Mouse (Mus musculus) G1E (cell line): ENCODE results near the gene Lrguk. TPM values are rescaled to one million over a fixed set of nuclear protein-coding genes. Genes with fewer than 3 reads are reported as not detected.

Experiments
- ATAC-seq: 2 replicates; pipeline ENCODE4 v1.8.0; 2016; ENCODE audit warnings: mild to moderate bottlenecking; ENCODE audit not compliant: insufficient number of reproducible peaks, poor library complexity, low FRiP score, severe bottlenecking; ENCODE audit errors: extremely low read depth
- DNase-seq: peaks from one replicate; pipeline ENCODE4 v3.0.0; 2012; ENCODE audit warnings: low spot score
- H3K27me3 ChIP-seq: 2 replicates; pipeline ENCODE4 v1.6.1; 2012; ENCODE audit warnings: mild to moderate bottlenecking, low read length, inconsistent platforms; ENCODE audit not compliant: insufficient read depth
- H3K36me3 ChIP-seq: replicated peaks from 2 replicates; pipeline ENCODE3; 2012; ENCODE audit warnings: mild to moderate bottlenecking, inconsistent platforms
- H3K4me1 ChIP-seq: 2 replicates; pipeline ENCODE4 v1.6.1; 2012; ENCODE audit warnings: low read depth, low read length, inconsistent platforms, mixed read lengths; ENCODE audit not compliant: insufficient read depth
- H3K4me3 ChIP-seq: 2 replicates; pipeline ENCODE4 v1.5.1; 2012; ENCODE audit warnings: low read depth, mild to moderate bottlenecking, inconsistent platforms, low read length, moderate library complexity, mixed read lengths
- H3K9me3 ChIP-seq: replicated peaks from 2 replicates; pipeline ENCODE4 v1.6.1; 2012; ENCODE audit warnings: inconsistent platforms
- CTCF ChIP-seq: IDR thresholded peaks from 2 replicates; pipeline ENCODE4 v1.5.1; 2012; ENCODE audit warnings: low read depth, low read length, inconsistent platforms, mixed read lengths
- GATA1 ChIP-seq: IDR thresholded peaks from 2 replicates; pipeline ENCODE4 v1.6.1; 2012; ENCODE audit warnings: borderline replicate concordance, low read length, inconsistent platforms, mixed read lengths
- GATA2 ChIP-seq: IDR thresholded peaks from 2 replicates; pipeline ENCODE4 v1.6.1; 2012; ENCODE audit warnings: low read depth, low read length, inconsistent platforms, borderline replicate concordance
- POLR2AphosphoS5 ChIP-seq: IDR thresholded peaks from 2 replicates; pipeline ENCODE4 v1.6.1; 2012; ENCODE audit warnings: low read depth, low read length, inconsistent platforms; ENCODE audit not compliant: insufficient replicate concordance
- TAL1 ChIP-seq: conservative IDR thresholded peaks from 2 replicates; pipeline ENCODE4 v1.6.1; 2012; ENCODE audit warnings: low read depth, low read length, inconsistent platforms, mixed read lengths
- polyA plus RNA-seq: library from polyadenylated mRNA; stranded (reverse); fragments of >175 nt; gene quantifications from 2 replicates; pipeline ENCODE4 v1.2.3, GENCODE M21; 2012
- total RNA-seq, 2 experiments: library from RNA; stranded (forward) in 1 of 2; stranded (reverse) in 1 of 2; fragments of 200-1000 nt in 1 of 2; fragments of >200 nt in 1 of 2; fragmentation: Nextera tagmentation in 1 of 2; gene quantifications; 2 replicates each; pipeline ENCODE4 v1.2.3; 2014 to 2017

The Lrguk gene
- total and polyA plus RNA-seq, 3 experiments, result 0.10 to 1.9 (median 1.1) TPM

DNA sequence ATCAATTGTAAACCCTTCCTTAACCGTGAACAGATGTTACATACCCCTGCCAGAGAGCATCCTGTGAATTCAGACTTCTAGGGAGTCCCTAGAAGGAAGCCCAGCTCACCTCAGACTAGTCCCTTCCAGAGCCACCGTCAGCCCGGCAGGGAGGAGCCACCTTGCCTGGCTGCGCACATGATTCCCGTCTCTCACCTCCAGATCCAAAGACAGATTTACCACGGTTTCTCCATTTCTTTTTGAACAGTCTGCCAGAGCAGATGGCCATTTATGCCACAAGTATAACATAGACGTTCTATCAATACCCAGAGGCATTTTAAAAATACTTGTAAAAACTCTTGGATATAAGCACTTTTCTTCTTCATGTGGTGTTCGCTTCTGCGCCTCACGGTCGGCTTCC lies 46.3 kb downstream of the Lrguk start:
- TF ChIP-seq GATA1 (no peak), GATA2 (no peak), CTCF (no peak), TAL1 (no peak), POLR2AphosphoS5 (no peak)
- ATAC-seq (no peak), DNase-seq (no peak)
- Histone ChIP-seq H3K9me3 (no peaks in the 10 kb centered on the region), H3K4me1 (peaks cover 5% of the 10 kb centered on the region), H3K27me3 (peaks cover 6% of the 10 kb centered on the region), H3K4me3 (no peak overlapping the region), H3K36me3 (no peaks in the 10 kb centered on the region)

DNA sequence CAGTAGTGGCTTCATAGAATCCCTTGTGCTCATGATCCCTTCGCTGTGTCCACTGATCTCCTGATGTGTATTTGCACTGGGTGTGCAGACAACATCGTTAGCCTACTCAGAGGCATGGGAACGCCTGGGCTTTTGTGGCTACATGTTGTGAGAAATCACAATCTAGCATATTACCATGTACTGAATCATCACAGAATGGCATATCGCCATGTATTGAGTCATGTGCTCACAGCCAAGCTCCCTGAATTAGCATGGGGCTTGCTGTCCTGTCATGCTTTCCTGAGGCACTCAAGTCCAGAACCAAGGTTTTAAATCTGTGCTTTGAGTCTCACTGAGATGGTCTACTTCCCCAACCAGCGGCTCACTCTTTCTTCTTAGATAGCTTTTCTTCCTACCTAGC lies 54.2 kb downstream of the Lrguk start:
- TF ChIP-seq CTCF (no peak), TAL1 (no peak), POLR2AphosphoS5 (no peak), GATA1 (no peak), GATA2 (no peak)
- no peaks in the 10 kb centered on the region for H3K36me3 ChIP-seq
- H3K4me1 ChIP-seq, result no peaks in the 10 kb centered on the region
- ATAC-seq (no peak), DNase-seq (no peak)
- peaks cover 16% of the 10 kb centered on the region for H3K27me3 ChIP-seq
- H3K9me3 ChIP-seq, result no peaks in the 10 kb centered on the region
- H3K4me3 ChIP-seq, result no peak overlapping the region

DNA sequence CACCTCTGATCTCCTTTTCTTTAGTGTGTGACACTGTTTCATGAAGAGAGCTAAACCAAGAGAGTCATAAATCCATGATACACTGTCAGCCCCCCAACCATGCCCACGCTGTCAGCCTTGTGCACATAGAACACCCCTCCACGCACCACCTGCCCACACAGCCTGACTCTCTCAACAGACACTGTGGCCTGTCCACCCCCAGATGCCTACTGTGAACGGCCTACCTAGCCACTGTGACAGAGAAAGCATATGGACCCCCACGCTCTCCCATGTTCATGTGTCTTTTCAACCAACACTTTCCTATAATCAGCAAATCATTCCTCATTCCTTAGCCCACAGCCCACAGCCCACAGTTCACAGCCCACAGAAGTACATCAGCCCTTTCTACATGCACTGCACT lies 58.5 kb downstream of the Lrguk start:
- Histone ChIP-seq H3K4me3 (no peak overlapping the region), H3K9me3 (no peaks in the 10 kb centered on the region), H3K4me1 (no peaks in the 10 kb centered on the region), H3K27me3 (peaks cover 11% of the 10 kb centered on the region), H3K36me3 (no peaks in the 10 kb centered on the region)
- ATAC-seq (no peak), DNase-seq (no peak)
- TF ChIP-seq POLR2AphosphoS5, result no peak
- no peak for TF ChIP-seq GATA2
- no peak for TF ChIP-seq CTCF

DNA sequence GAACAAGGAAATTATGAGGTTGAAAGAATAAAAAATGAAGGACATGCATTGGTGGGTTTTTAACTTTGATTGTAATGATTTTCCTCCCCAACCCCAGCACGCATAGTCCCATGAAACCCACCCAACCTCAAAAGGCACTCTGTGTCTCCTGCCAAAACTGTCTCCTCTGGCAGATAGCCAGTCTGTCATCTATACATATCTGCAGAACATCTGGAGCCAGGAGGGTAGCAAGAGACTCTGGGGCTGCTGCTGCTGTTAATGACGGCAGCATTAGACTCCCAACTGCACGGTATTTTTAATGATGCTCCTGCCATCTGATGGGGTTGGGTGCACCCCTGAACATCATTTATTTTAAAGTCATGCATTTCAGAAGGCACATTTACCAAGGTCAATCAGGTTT lies 59.7 kb downstream of the Lrguk start:
- TF ChIP-seq CTCF, result no peak
- no peak for TF ChIP-seq GATA2
- TF ChIP-seq POLR2AphosphoS5, result no peak
- TF ChIP-seq GATA1, result no peak
- no peak for TF ChIP-seq TAL1
- no peak for ATAC-seq
- H3K27me3 ChIP-seq, result peaks cover 15% of the 10 kb centered on the region
- DNase-seq, result no peak
- H3K36me3 ChIP-seq, result no peaks in the 10 kb centered on the region
- H3K4me1 ChIP-seq, result no peaks in the 10 kb centered on the region
- no peaks in the 10 kb centered on the region for H3K9me3 ChIP-seq
- no peak overlapping the region for H3K4me3 ChIP-seq

DNA sequence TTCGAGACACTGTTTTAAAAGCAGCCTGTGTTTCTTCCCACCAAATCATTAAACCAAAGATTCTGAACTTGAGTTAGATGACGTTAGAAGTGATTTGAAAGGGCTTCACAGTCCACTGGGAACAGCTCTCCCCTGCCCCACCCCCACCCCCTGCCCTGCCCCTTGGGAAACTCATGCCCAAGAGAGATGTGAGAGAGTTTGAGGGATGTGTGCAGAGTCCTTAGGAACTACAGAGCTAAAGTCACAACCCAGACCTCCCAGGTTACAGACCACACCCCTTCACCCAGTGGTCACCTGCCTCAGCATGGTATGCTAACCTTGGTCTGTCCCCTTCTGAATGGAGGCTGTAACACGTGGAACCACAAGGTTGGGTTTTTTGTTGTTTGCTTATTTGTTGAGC lies 62.3 kb downstream of the Lrguk start:
- no peaks in the 10 kb centered on the region for H3K36me3 ChIP-seq
- H3K4me3 ChIP-seq, result no peak overlapping the region
- no peak for TF ChIP-seq POLR2AphosphoS5
- no peak for TF ChIP-seq GATA2
- TF ChIP-seq CTCF, result no peak
- no peak for TF ChIP-seq GATA1
- no peak for TF ChIP-seq TAL1
- H3K27me3 ChIP-seq, result peaks cover 11% of the 10 kb centered on the region
- ATAC-seq, result no peak
- no peaks in the 10 kb centered on the region for H3K9me3 ChIP-seq
- DNase-seq, result no peak
- no peaks in the 10 kb centered on the region for H3K4me1 ChIP-seq

DNA sequence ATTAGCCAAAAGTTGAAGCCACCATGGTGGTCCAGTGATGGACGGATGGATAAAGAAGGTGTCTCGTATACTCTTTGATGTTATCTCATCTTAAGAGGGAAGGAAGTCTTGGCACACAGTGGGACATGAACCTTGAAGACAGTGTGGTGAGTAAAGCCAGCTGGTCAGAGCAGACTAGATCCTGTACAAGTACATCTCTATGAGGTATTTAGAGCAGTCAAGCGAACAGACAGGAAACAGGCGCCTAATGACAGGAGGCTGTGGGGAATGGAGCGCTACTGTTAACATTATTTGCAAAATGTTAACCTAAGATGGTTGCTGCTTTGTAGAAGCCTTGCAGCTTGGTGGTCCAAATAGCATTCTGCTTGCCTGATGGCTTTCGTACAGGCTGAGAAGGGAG lies 67.0 kb downstream of the Lrguk start:
- no peak for ATAC-seq

DNA sequence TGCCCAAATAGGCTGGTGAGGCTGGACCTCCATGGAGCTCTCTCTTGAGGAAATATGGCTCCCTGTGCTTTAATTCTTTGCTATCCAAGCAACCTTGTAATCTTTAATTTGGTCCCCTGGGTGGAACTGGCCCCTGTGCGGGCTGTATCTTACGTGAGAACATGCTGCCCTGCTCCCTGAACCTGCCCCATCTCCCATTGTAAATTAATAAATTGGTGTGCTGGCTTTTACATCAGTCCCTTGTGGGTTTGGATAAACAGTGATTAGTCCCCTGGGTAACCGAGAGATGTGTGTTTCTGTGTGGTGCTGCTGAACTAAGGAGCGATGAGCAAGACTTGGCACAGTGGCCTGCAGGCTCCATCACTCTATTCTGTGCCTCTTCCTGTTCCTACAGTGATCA lies 67.7 kb downstream of the Lrguk start:
- Histone ChIP-seq H3K4me3 (no peak overlapping the region), H3K27me3 (peaks cover 13% of the 10 kb centered on the region), H3K36me3 (no peaks in the 10 kb centered on the region), H3K9me3 (no peaks in the 10 kb centered on the region), H3K4me1 (no peaks in the 10 kb centered on the region)
- ATAC-seq (no peak), DNase-seq (no peak)
- TF ChIP-seq CTCF, result no peak
- TF ChIP-seq POLR2AphosphoS5, result no peak
- TF ChIP-seq GATA1, result no peak
- TF ChIP-seq GATA2, result no peak
- no peak for TF ChIP-seq TAL1

More for the DNA sequence above, 67.0 kb downstream of the Lrguk start:
- Histone ChIP-seq H3K36me3 (no peaks in the 10 kb centered on the region), H3K4me1 (no peaks in the 10 kb centered on the region), H3K27me3 (peaks cover 10% of the 10 kb centered on the region), H3K4me3 (no peak overlapping the region), H3K9me3 (no peaks in the 10 kb centered on the region)
- TF ChIP-seq GATA2 (no peak), GATA1 (no peak), TAL1 (no peak), POLR2AphosphoS5 (no peak), CTCF (no peak)
- no peak for DNase-seq
